Mouse (Mus musculus) heart, embryonic 12.5 days (tissue): Measurements from ENCODE around the gene Xirp2. TPM values are rescaled to one million over a fixed set of nuclear protein-coding genes. Genes with fewer than 3 reads are reported as not detected.

Source experiments
- ATAC-seq: fragments of 200-750 bp; cut with Nextera tagmentation; 2 replicates; pipeline ENCODE4 v1.8.0; 2017; ENCODE audit warnings: moderate TSS enrichment, moderate library complexity; ENCODE audit not compliant: insufficient number of reproducible peaks, low FRiP score
- H3K27ac ChIP-seq: fragments of 300-500 bp; sonication (generic); 2 replicates; pipeline ENCODE4 v1.5.1; 2016; ENCODE audit warnings: mild to moderate bottlenecking, moderate library complexity; ENCODE audit not compliant: poor library complexity, severe bottlenecking
- H3K27me3 ChIP-seq: fragments of 300-500 bp; sonication (generic); replicated peaks from 2 replicates; pipeline ENCODE4 v1.6.1; 2016; ENCODE audit warnings: mild to moderate bottlenecking, moderate library complexity
- H3K36me3 ChIP-seq: fragments of 300-500 bp; sonication (generic); 2 replicates; pipeline ENCODE4 v1.6.1; 2016; ENCODE audit warnings: mild to moderate bottlenecking, moderate library complexity
- H3K4me1 ChIP-seq: fragments of 300-500 bp; sonication (generic); replicated peaks from 2 replicates; pipeline ENCODE4 v1.6.1; 2016; ENCODE audit warnings: mild to moderate bottlenecking
- H3K4me2 ChIP-seq: fragments of 300-500 bp; sonication (generic); 2 replicates; pipeline ENCODE4 v1.6.1; 2016; ENCODE audit warnings: mild to moderate bottlenecking, moderate library complexity
- H3K4me3 ChIP-seq: fragments of 300-500 bp; sonication (generic); 2 replicates; pipeline ENCODE4 v1.5.1; 2016; ENCODE audit warnings: mild to moderate bottlenecking
- H3K9ac ChIP-seq: fragments of 300-500 bp; sonication (generic); 2 replicates; pipeline ENCODE4 v1.6.1; 2016; ENCODE audit warnings: mild to moderate bottlenecking, moderate library complexity
- H3K9me3 ChIP-seq: fragments of 300-500 bp; sonication (generic); replicated peaks from 2 replicates; pipeline ENCODE4 v1.6.1; 2016; ENCODE audit warnings: mild to moderate bottlenecking, moderate library complexity
- WGBS: fragments of 180-500 bp; shearing (Covaris S2); methylation state at CpG from one replicate; pipeline ENCODE4 v1.1.7; 2016; 5-methylcytosine and 5-hydroxymethylcytosine counted together
- polyA plus RNA-seq: library from polyadenylated mRNA; unstranded; fragments of >200 nt; fragmentation: Nextera tagmentation; extraction: Ambion mirVana; gene quantifications from 2 replicates; pipeline ENCODE4 v1.2.1, GENCODE M21; 2016

Gene Xirp2
- polyA plus RNA-seq, 1 experiment from 2014 or later: 0.08 TPM

- Histone ChIP-seq H3K9ac (peak overlapping the region; percentile 71; the same call in 1 of the 2 replicates), H3K4me1 (peaks cover 11% of the 10 kb centered on the region), H3K27ac (no peak overlapping the region), H3K9me3 (no peaks in the 10 kb centered on the region), H3K27me3 (no peaks in the 10 kb centered on the region), H3K36me3 (no peaks in the 10 kb centered on the region), H3K4me3 (peak overlapping the region; percentile 77), H3K4me2 (peak overlapping the region; percentile 88)
- ATAC-seq: peak; percentile 51
- WGBS: 3% methylated on average over 23 of the region's 23 CpGs
These were observed 119.2 kb downstream of the Xirp2 start for GRCm38 (mm10) chr2:67564851-67565479.

DNA sequence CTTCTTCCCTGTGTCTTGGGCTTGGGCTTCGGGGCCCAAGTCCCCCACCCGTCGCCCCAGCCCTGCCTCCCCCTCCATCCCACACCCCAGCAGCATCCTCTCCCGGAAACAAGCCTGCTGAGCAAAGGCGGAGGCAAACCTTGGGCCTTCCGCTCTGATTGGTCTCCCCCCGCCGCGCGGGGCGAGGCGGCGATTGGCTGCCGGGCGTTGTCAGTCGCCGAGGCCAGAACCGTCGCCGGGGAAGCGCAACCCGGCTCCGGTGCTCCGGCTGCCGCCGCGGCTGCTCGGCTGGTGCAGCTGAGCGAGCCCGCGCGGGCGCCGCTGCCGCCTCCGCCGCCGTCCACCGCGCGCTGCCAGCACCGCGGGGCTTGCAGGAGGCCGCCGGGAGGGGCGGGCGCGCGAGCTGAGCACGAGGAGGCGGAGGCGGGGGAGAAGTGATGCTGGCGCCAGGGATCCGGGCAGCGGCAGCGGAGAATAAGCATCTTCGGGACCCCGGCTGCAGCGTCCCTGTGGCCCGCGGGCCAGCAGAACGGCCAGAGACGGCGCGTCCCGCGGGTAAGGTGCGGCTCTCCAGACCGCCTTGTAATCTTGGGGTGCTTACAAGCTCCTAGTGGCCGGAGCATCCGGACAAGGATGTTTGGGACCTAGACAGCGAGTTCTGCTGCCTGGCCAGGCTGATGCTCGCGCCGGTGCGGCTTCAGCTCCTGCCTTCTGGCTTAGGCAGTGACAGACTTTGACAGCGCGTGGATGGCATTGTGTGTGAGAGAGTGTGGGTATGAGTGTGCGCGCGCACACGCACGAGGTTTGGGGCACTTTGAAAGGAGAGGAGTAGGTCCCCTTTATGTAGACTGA lies 119.9 kb downstream of the Xirp2 start, which contains the start of gene B3galt1:
Gene B3galt1, plus strand, starts transcription at position 392 of the 852 bp plus-strand sequence.
- no peaks in the 10 kb centered on the region for H3K36me3 ChIP-seq
- WGBS: under 1% methylated on average over 69 of the region's 83 CpGs
- H3K27ac ChIP-seq: peak within 1 kb of the TSS; percentile 17; the same call in 1 of the 2 replicates
- H3K4me3 ChIP-seq: peak within 1 kb of the TSS; percentile 77
- no peaks in the 10 kb centered on the region for H3K27me3 ChIP-seq
- H3K4me1 ChIP-seq: peaks cover 11% of the 10 kb centered on the region
- peak within 1 kb of the TSS; percentile 88 for H3K4me2 ChIP-seq
- peak; percentile 90 for ATAC-seq
- H3K9ac ChIP-seq: peak within 1 kb of the TSS; percentile 71
- H3K9me3 ChIP-seq: no peaks in the 10 kb centered on the region

- H3K27me3 ChIP-seq: no peaks in the 10 kb centered on the region
- H3K9me3 ChIP-seq: no peaks in the 10 kb centered on the region
- H3K9ac ChIP-seq: peak overlapping the region; percentile 71
- H3K4me3 ChIP-seq: peak overlapping the region; percentile 77
- no peaks in the 10 kb centered on the region for H3K36me3 ChIP-seq
- peaks cover 11% of the 10 kb centered on the region for H3K4me1 ChIP-seq
- no peak for ATAC-seq
- no peak overlapping the region for H3K27ac ChIP-seq
- peak overlapping the region; percentile 88 for H3K4me2 ChIP-seq
- 1% methylated on average over 12 of the region's 12 CpGs for WGBS
These were observed 120.8 kb downstream of the Xirp2 start for GRCm38 (mm10) chr2:67566566-67566965.

DNA sequence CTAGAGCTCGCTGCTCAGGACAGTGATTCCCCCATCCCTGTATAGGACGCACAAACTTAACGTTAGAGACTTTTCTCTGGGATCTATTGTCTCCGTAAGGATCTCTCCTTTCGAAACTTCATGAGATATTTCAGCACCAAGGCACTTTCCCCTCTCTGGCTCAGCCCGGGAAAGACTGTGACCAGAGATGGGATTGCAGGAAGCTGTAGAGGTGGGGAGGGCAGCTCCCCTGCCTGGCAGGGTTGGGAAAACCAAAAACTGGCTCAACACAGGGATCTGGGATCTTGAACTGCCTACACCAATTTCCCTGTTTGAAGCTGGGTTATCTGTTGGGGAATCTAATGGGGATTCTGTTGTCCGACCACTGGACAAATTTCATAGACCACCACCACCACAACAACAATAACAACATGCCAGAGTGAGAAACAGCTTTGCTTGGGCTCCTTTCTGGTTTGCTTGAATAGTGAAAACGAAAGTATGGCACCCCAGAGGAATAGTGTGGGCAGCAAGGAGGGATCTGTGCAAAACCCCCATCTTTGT lies 121.4 kb downstream of the Xirp2 start:
- peaks cover 11% of the 10 kb centered on the region for H3K4me1 ChIP-seq
- no peaks in the 10 kb centered on the region for H3K9me3 ChIP-seq
- no peaks in the 10 kb centered on the region for H3K27me3 ChIP-seq
- WGBS: 14% methylated on average over 8 of the region's 8 CpGs
- peak overlapping the region; percentile 71 for H3K9ac ChIP-seq
- ATAC-seq: no peak
- no peaks in the 10 kb centered on the region for H3K36me3 ChIP-seq
- no peak overlapping the region for H3K27ac ChIP-seq
- H3K4me2 ChIP-seq: peak overlapping the region; percentile 88
- peak overlapping the region; percentile 77 for H3K4me3 ChIP-seq

Other genes with a start within 250 kb of the Xirp2 start
- gene Gm21830, start 32.3 kb upstream of the Xirp2 start, polyA plus RNA-seq: not detected in 2 replicates
- not detected in 2 replicates for gene Gm26727, start 12.8 kb upstream of the Xirp2 start, polyA plus RNA-seq
- 7.1 and 7.4 TPM in 2 replicates for gene B3galt1, start 119.9 kb downstream of the Xirp2 start, polyA plus RNA-seq